Mouse (Mus musculus) hindbrain, embryonic 15.5 days (tissue): ENCODE data around the gene Kdm4a. TPM values are rescaled to one million over a fixed set of nuclear protein-coding genes. Genes with fewer than 3 reads are reported as not detected.
A peak's percentile ranks its signal among the peaks of the same experiment; 100 is the strongest.

Experiments
- ATAC-seq: fragments of 200-750 bp; cut with Nextera tagmentation; 2 replicates; pipeline ENCODE4 v1.8.0; 2017; ENCODE audit warnings: low read depth, moderate number of reproducible peaks, moderate TSS enrichment; ENCODE audit not compliant: low FRiP score
- H3K27ac ChIP-seq: fragments of 300-500 bp; sonication (generic); replicated peaks from 2 replicates; pipeline ENCODE4 v1.5.1; 2015; ENCODE audit warnings: mild to moderate bottlenecking, inconsistent platforms
- H3K27me3 ChIP-seq: fragments of 300-500 bp; sonication (generic); 2 replicates; pipeline ENCODE4 v1.6.1; 2015; ENCODE audit warnings: control low read depth, inconsistent platforms
- H3K36me3 ChIP-seq: fragments of 300-500 bp; sonication (generic); 2 replicates; pipeline ENCODE4 v1.6.1; 2015; ENCODE audit warnings: control low read depth, inconsistent platforms
- H3K4me1 ChIP-seq: fragments of 300-500 bp; sonication (generic); replicated peaks from 2 replicates; pipeline ENCODE4 v1.6.1; 2015; ENCODE audit warnings: control low read depth, inconsistent platforms
- H3K4me2 ChIP-seq: fragments of 300-500 bp; sonication (generic); 2 replicates; pipeline ENCODE4 v1.6.1; 2015; ENCODE audit warnings: moderate library complexity, mild to moderate bottlenecking, inconsistent platforms
- H3K4me3 ChIP-seq: fragments of 300-500 bp; sonication (generic); 2 replicates; pipeline ENCODE4 v1.5.1; 2015; ENCODE audit warnings: mild to moderate bottlenecking, inconsistent platforms
- H3K9ac ChIP-seq: fragments of 300-500 bp; sonication (generic); 2 replicates; pipeline ENCODE4 v1.6.1; 2015; ENCODE audit warnings: inconsistent platforms
- H3K9me3 ChIP-seq: fragments of 300-500 bp; sonication (generic); 2 replicates; pipeline ENCODE4 v1.6.1; 2016; ENCODE audit warnings: control low read depth, inconsistent platforms
- WGBS: fragments of 180-500 bp; shearing (Covaris S2); methylation state at CpG from one replicate; pipeline ENCODE4 v1.1.7; 2015; 5-methylcytosine and 5-hydroxymethylcytosine counted together
- polyA plus RNA-seq: library from polyadenylated mRNA; unstranded; fragments of >200 nt; fragmentation: Nextera tagmentation; extraction: Ambion mirVana; gene quantifications from 2 replicates; pipeline ENCODE4 v1.2.1, GENCODE M21; 2015

The Kdm4a gene
- polyA plus RNA-seq, 1 experiment from 2014 or later: 42.6 TPM

DNA sequence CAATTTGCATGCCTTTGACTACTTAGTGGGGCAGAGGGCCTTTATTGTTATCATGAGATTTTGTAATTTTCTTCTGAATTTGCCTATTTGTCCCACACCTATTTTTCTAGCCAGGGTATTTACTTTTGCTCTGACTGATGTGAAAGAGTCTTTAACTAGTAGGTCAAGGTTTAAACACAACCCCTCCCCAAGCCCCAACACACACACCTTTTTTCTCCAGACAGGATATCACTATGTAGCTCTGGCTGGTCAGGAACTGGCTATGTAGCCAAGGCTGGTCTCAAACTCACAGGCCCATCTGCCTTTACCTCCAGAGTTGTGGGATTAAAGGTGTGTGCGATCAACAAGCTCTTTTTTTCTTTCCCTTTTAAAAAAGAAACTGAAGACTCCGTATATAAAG, 19.2 kb upstream of the Kdm4a start:
- Histone ChIP-seq H3K27me3 (no peaks in the 10 kb centered on the region), H3K4me2 (no peak overlapping the region), H3K4me1 (no peaks in the 10 kb centered on the region), H3K4me3 (no peak overlapping the region), H3K36me3 (no peaks in the 10 kb centered on the region), H3K9ac (no peak overlapping the region), H3K27ac (no peak overlapping the region), H3K9me3 (no peaks in the 10 kb centered on the region)
- no peak for ATAC-seq
- 95% methylated on average over 2 of the region's 2 CpGs for WGBS

DNA sequence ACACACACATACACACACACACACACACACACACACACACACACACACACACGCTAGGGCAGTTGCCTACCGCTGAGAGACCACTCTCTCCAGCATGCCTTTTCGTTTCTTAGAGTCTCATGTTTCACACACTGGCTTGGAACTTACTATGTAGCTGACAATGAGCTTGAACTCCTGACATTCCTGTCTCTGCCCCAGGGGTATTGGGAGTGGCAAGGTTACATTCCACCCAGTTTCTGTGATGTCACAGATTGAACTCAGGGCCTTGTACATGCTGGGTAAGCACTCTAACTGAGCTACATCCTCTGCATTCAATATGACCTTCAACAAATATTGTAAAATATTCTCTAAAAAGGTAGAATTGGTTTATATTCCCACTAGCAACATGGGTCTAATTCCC, 18.8 kb upstream of the Kdm4a start:
- no peak overlapping the region for H3K4me3 ChIP-seq
- H3K9me3 ChIP-seq: no peaks in the 10 kb centered on the region
- H3K4me2 ChIP-seq: no peak overlapping the region
- WGBS: 77% methylated on average over 3 of the region's 3 CpGs
- H3K9ac ChIP-seq: no peak overlapping the region
- no peaks in the 10 kb centered on the region for H3K27me3 ChIP-seq
- no peak overlapping the region for H3K27ac ChIP-seq
- H3K4me1 ChIP-seq: no peaks in the 10 kb centered on the region
- H3K36me3 ChIP-seq: no peaks in the 10 kb centered on the region
- ATAC-seq: no peak

DNA sequence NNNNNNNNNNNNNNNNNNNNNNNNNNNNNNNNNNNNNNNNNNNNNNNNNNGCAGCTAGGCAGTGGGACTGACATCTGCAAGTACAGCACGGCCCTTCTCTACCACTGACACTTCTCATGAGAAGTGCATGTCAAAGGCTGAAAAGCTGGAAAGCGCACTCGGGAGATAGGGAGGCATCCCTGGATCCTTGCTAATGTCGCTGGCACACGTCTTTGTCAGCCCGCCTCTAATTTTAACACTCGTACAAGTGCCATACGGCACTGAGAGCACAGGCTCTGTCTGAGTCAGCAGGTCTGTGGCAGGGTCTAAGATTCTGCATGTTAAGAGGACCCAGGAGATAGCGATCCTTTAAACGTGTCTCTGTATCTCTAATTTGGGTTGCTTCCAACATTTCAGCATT, 16.3 kb upstream of the Kdm4a start:
- no peaks in the 10 kb centered on the region for H3K9me3 ChIP-seq
- H3K4me1 ChIP-seq: no peaks in the 10 kb centered on the region
- no peak overlapping the region for H3K4me2 ChIP-seq
- no peaks in the 10 kb centered on the region for H3K27me3 ChIP-seq
- no peaks in the 10 kb centered on the region for H3K36me3 ChIP-seq
- no peak overlapping the region for H3K4me3 ChIP-seq
- no peak overlapping the region for H3K9ac ChIP-seq
- no peak for ATAC-seq
- H3K27ac ChIP-seq: no peak overlapping the region
- whole genome bisulfite sequencing: 87% methylated on average over 10 of the region's 10 CpGs

DNA sequence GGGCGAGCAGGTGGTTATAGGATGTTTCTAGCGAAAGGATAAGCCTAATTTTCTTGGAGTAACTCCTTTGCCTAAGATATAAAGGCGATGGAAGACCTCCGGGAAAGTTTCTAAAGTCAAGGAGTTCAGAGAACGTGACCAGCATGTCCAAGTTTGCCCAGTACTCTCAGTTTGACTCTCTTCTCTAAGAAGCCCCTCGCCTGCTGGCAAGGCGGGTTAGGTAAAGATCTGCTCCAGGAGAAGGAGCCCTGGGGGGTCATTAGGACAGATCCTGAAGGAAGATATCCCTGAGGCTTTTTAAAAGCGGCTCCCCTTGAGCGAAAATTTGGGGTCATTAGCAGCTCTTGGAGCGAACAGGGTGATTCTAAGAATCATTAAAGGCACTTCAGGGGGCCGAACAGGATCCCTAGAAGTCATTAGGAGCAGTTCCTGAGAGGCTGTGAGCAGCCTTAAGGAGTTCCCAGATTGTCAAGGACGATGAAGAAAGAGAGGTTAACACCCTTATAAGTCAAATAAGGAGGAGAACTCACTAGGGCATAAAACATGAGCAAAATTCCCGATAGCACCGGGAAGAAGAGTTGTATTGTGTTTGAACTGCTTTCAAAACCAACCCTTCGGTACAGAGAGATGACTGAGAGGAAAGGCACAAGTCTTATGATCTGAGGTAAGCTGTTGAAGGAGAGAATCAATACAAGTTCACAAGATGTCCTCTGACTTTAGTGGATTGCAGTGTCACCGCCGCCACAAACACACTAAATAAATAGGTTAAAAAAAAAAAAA, 648 bp upstream of the Kdm4a start:
- Histone ChIP-seq H3K27me3 (no peaks in the 10 kb centered on the region), H3K4me3 (peak overlapping the region; percentile 57), H3K27ac (peak overlapping the region; percentile 95), H3K4me2 (peak overlapping the region; percentile 79), H3K9ac (peak overlapping the region; percentile 48), H3K9me3 (no peaks in the 10 kb centered on the region), H3K36me3 (peaks cover 19% of the 10 kb centered on the region), H3K4me1 (peaks cover 17% of the 10 kb centered on the region)
- WGBS: 13% methylated on average over 17 of the region's 17 CpGs
- 0 out of 2 replicates have a peak, but pooled peaks have one; percentile 1 for ATAC-seq

DNA sequence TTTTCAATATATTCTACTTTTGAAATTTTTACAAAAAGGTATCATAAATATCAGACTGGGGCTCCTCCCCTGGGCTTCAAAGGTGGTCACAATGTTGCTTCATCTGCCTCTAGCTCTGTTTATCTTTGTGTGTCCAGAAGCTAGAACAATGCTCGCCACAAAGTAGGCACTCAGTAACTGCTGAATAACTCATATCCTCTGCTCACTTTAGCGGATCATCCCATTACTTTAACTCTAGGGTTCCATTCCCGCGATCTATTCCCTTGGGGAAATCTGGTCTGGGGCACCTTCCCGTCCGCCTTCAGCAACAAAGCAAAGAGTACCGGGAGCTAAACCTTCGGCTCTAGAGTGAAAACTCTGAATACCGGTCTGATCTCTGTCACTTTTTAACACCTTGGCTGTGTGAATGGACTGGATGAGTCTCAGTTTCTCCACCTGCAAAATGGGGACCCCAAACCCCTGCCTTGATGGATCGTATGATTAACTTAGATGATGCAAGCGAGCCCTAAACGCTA, 834 bp downstream of the Kdm4a start:
- WGBS: under 1% methylated on average over 12 of the region's 12 CpGs
- peak overlapping the region; percentile 95 for H3K27ac ChIP-seq

DNA sequence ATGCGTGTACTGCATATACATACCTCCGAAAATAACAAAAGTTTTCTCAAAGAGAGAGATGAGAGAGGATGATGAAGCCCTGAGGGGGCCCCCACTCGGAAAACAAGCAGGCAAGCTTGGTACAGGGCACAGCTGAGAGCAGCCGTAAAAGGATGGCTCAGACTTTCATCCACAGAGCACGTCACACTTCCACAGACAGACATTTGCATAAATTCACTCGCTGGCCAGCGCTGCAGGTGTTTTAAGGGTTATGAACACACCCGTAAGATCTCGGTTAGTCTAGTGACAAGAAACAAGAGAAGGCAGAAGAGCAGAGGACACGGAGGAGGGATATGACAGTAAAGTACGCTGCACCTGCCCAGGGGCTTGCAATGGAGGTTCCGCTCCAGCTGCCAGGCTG, 7.4 kb downstream of the Kdm4a start:
- Histone ChIP-seq H3K27ac (no peak overlapping the region), H3K36me3 (peaks cover 97% of the 10 kb centered on the region), H3K4me2 (no peak overlapping the region), H3K9ac (no peak overlapping the region), H3K4me3 (no peak overlapping the region), H3K27me3 (no peaks in the 10 kb centered on the region), H3K9me3 (no peaks in the 10 kb centered on the region), H3K4me1 (no peaks in the 10 kb centered on the region)
- no peak for ATAC-seq
- WGBS: 94% methylated on average over 12 of the region's 12 CpGs

More for the DNA sequence above, 834 bp downstream of the Kdm4a start:
- Histone ChIP-seq H3K36me3 (peaks cover 34% of the 10 kb centered on the region), H3K9ac (peak overlapping the region; percentile 56), H3K4me1 (peaks cover 17% of the 10 kb centered on the region), H3K4me3 (peak overlapping the region; percentile 57), H3K9me3 (no peaks in the 10 kb centered on the region), H3K4me2 (peak overlapping the region; percentile 59), H3K27me3 (no peaks in the 10 kb centered on the region)
- ATAC-seq: no peak

DNA sequence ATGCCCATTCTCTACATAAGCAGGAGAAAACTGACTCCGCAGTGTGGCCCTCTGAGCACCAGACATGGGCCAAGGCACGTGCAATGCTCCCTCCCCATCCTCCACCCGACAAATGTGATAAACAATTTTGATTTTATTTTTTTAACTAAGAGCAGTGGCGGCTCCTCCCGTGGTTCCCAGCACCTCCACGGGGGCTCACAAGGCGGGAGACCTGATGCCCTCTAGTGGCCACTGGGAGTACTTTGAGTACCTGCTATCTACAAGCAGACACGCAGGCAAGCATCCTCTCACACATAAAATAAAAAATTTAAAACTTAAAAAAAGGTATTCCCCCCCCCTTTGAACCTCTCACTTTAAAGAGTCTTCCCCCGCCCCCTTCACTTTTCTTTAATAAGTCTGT, 8.8 kb downstream of the Kdm4a start:
- Histone ChIP-seq H3K4me1 (no peaks in the 10 kb centered on the region), H3K4me2 (no peak overlapping the region), H3K36me3 (peaks cover 98% of the 10 kb centered on the region), H3K27ac (no peak overlapping the region), H3K9me3 (no peaks in the 10 kb centered on the region), H3K27me3 (no peaks in the 10 kb centered on the region), H3K4me3 (no peak overlapping the region), H3K9ac (no peak overlapping the region)
- WGBS: 88% methylated on average over 9 of the region's 9 CpGs
- ATAC-seq: no peak

DNA sequence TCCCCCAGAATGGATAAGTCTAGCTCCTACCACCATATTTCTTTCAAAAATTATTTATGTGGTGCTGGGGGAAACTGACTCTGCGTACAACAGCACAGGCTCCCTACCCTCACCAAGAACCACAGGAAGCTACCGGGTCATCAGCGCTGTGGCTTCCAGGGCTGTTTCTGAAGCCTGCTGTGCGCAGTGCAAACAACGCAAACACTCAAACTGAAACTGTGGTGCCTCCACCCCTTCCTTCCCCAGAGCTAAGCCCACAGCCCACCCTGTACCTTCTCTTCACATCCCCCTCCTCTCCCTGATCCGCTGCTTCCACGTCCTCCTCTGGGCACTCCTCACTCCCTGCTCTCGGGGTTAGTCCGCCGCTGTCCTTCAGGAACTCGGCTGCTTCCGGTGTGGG, 17.7 kb downstream of the Kdm4a start:
- Histone ChIP-seq H3K9ac (no peak overlapping the region), H3K4me1 (no peaks in the 10 kb centered on the region), H3K4me3 (no peak overlapping the region), H3K4me2 (no peak overlapping the region), H3K36me3 (peaks cover 93% of the 10 kb centered on the region), H3K9me3 (no peaks in the 10 kb centered on the region), H3K27me3 (no peaks in the 10 kb centered on the region), H3K27ac (no peak overlapping the region)
- 95% methylated on average over 12 of the region's 12 CpGs for WGBS
- ATAC-seq: no peak

DNA sequence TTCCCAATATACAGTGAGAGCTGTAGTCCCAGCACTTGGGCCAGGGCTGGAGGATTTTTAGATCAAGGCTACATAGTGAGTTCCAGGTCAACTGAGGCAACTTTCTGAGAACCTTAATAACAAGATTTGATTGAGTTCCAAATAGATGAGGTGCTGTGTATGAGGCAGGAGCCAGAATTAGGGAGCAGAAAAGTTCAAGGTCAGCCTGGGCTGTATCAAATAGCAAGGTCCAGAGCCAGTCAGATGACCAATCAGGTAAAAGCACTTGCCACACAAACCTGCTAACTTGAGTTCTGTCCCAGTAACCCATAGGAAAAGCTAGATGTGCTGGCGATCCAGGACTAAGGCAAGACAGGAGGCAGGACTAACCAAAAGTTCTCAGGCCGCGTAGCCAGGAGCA, 22.2 kb downstream of the Kdm4a start:
- no peak for ATAC-seq
- Histone ChIP-seq H3K4me2 (no peak overlapping the region), H3K9me3 (no peaks in the 10 kb centered on the region), H3K4me3 (no peak overlapping the region), H3K36me3 (peaks cover 93% of the 10 kb centered on the region), H3K27me3 (no peaks in the 10 kb centered on the region), H3K4me1 (no peaks in the 10 kb centered on the region), H3K9ac (no peak overlapping the region), H3K27ac (no peak overlapping the region)
- WGBS: 95% methylated on average over 3 of the region's 3 CpGs

DNA sequence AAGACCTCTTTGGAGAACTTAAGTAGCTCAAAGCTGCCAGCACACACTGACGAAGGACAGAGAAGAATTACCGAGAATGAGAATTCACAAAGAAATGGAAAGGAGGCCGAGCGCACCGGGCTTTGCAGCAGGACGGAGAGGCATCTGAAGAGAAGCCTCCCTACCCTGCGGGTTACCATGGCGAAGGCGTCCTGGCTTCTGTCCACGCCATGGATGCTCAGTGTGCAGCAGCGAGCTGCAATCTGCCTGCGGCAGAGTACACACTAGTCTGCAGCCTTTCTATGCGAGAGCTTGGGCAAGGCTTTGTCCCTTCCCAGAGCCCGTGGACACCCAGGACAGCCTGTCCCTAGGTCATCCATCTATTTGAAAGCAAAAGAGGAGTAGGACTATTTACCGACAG, 23.3 kb downstream of the Kdm4a start:
- Histone ChIP-seq H3K9ac (no peak overlapping the region), H3K27ac (no peak overlapping the region), H3K27me3 (no peaks in the 10 kb centered on the region), H3K9me3 (no peaks in the 10 kb centered on the region), H3K4me1 (no peaks in the 10 kb centered on the region), H3K4me2 (no peak overlapping the region), H3K36me3 (peaks cover 92% of the 10 kb centered on the region), H3K4me3 (no peak overlapping the region)
- WGBS: 58% methylated on average over 15 of the region's 15 CpGs
- peak; percentile 69; the same call in 1 of the 2 replicates for ATAC-seq

DNA sequence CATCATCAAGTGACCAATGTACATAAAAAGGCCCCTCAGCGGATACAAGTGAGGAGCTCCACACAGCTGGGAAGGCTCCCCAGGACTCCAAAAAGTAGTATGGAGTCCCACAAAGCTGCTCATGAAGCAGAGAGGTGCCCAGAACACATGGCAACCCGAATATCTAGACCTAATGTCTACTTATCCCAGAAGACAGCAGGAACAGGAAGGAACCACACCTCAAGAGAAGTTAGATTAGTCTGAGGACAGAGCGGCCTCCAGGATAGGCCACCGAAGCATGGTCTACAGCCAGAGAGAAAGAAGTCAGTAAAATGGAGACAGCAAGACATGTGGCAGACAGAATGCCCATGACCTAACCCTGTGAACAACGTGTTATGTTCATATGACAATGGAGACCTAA, 25.0 kb downstream of the Kdm4a start:
- Histone ChIP-seq H3K27ac (no peak overlapping the region), H3K9ac (no peak overlapping the region), H3K27me3 (no peaks in the 10 kb centered on the region), H3K4me1 (no peaks in the 10 kb centered on the region), H3K36me3 (peaks cover 88% of the 10 kb centered on the region), H3K9me3 (no peaks in the 10 kb centered on the region), H3K4me3 (no peak overlapping the region), H3K4me2 (no peak overlapping the region)
- no peak for ATAC-seq
- 94% methylated on average over 5 of the region's 5 CpGs for WGBS

DNA sequence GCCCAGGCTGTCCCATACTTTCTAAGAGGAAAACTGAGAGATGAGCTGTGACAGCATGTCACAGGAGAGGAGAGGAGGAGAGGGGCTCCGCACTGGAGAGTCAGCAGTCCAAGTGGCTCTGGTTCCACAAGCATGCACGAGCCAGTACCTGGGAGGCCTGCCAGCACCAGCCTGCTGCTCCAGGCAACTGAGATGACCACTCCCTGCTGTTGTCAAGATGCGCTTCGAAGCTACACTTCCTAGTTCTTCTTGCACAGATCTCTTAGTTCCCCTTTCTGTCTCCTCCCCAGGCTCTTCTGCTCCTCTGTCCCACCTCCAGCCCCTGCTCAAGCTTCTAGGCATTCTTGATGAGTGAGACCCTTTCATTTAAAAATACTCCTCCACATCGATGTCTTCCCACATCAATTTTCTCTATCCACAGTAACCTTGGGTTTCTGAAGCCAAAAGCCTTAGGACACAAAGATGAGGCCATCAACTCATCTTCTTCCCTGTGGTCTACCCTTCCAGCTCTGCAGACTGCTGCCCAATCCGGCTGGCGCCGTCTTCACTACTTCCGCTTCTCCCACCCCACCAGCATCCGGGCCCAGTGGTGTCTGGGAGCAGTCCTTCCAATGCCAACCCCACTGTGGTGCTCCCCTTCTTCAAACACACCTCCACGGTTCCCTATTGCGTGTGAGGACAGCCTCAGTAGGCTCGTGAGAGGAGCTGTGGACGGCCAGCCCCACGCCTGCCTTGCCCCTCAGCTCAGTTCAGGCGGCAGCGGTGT, 27.6 kb downstream of the Kdm4a start:
- no peak for ATAC-seq
- 94% methylated on average over 17 of the region's 17 CpGs for WGBS
- no peaks in the 10 kb centered on the region for H3K27me3 ChIP-seq
- H3K4me1 ChIP-seq: no peaks in the 10 kb centered on the region
- no peak overlapping the region for H3K27ac ChIP-seq
- no peak overlapping the region for H3K9ac ChIP-seq
- H3K4me3 ChIP-seq: no peak overlapping the region
- H3K36me3 ChIP-seq: peaks cover 82% of the 10 kb centered on the region
- H3K4me2 ChIP-seq: no peak overlapping the region
- H3K9me3 ChIP-seq: no peaks in the 10 kb centered on the region
